Mouse (Mus musculus) brain, embryonic 14.5 days (tissue): ENCODE measurements at regions not wholly inside any gene's neighbourhood (a gene's known extent, or its start where the extent isn't known, plus 50 kb on each side); places are given as distances from the start of the nearest gene placed in this dataset.

Experiments
- CTCF ChIP-seq: fragments of 200-500 bp; IDR thresholded peaks from 2 replicates; pipeline ENCODE4 v1.5.1; 2012; ENCODE audit warnings: inconsistent platforms, mild to moderate bottlenecking, moderate library complexity, borderline replicate concordance; ENCODE audit not compliant: insufficient read depth, insufficient read length; ENCODE audit errors: extremely low read depth
- POLR2A ChIP-seq: fragments of 200-500 bp; IDR thresholded peaks from 2 replicates; pipeline ENCODE4 v1.6.1; 2012; ENCODE audit warnings: mild to moderate bottlenecking, inconsistent platforms, borderline replicate concordance; ENCODE audit not compliant: poor library complexity, insufficient read depth, insufficient read length, severe bottlenecking; ENCODE audit errors: extremely low read depth

DNA sequence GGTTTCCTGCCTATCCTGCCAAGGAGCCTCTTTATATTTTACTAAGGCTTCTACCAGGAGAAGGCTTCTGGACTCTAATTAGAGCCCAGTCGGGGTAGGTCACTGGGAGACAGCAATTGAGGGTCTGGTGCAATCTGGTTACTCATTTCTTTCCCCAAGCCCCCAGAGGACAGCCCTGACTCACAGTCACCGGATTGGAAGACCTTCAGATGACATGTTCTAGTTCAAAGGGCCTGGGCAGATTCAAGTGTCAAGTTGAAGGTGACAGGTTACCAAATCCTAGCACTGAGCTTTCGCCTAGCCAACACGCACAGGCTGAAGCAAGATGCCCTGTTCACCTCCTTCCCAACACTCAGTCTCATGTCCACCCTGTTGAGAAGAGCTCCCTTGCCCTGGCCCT, 139.6 kb downstream of the Ly86 start:
- TF ChIP-seq CTCF (no peak), POLR2A (no peak)
